11 mouse cellular contexts compared by ENCODE assay signal in the genomic region with DNA sequence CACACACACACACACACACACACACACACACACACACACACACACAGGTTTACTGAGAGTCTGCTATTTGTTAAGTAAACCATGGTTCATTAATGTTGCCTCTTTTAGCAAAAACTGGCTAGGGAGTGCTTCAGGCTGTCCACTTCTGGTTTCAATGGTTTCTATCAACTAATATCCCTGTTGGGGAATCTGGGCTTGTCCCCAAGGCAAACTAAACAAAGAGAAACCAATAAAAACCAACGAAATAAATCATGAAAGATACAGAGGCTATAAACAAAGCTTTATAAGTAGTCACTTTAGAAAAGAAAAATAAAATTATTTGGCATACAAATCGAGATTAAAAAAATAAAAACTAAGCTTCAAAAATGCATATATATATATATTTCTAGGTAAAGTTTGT.
"Had no signal": no experiment of that assay in that cellular context is flagged by ENCODE, and none has a peak within 500 bp of the region (broad histone marks: within the 10 kb centered on the region; RNA-seq: fewer than 3 reads in every experiment).

No protein-coding gene starts in this region.

- H3K4me1 ChIP-seq: liver, embryonic 12.5 days; midbrain, embryonic 12.5 days had no signal

- ATAC-seq: hindbrain, postnatal 0 days; liver, embryonic 12.5 days; midbrain, embryonic 16.5 days had no signal

- H3K27me3 ChIP-seq: liver, embryonic 12.5 days; midbrain, embryonic 12.5 days; neural tube, embryonic 13.5 days had no signal

- H3K27ac ChIP-seq: hindbrain, postnatal 0 days; liver, embryonic 12.5 days; midbrain, embryonic 12.5 days; neural tube, embryonic 13.5 days had no signal

- DNase-seq: left cerebral cortex, postnatal 4 days; right cerebral cortex, postnatal 4 days; spleen, adult 18-20 months; thymus, adult 18-20 months; thymus, postnatal 14 days had no signal

- H3K4me3 ChIP-seq: liver, embryonic 12.5 days; midbrain, embryonic 12.5 days; neural tube, embryonic 13.5 days had no signal

- H3K4me2 ChIP-seq: liver, embryonic 12.5 days; midbrain, embryonic 12.5 days had no signal

- H3K9ac ChIP-seq: liver, embryonic 12.5 days; lung, embryonic 14.5 days; midbrain, embryonic 12.5 days; neural tube, embryonic 13.5 days had no signal

- H3K36me3 ChIP-seq: liver, embryonic 12.5 days; midbrain, embryonic 12.5 days; neural tube, embryonic 13.5 days had no signal

- H3K9me3 ChIP-seq: liver, embryonic 12.5 days; midbrain, embryonic 12.5 days; neural tube, embryonic 13.5 days had no signal
